Mouse (Mus musculus): Measurements from ENCODE around the gene Pcx. TPM values are rescaled to one million over a fixed set of nuclear protein-coding genes. Genes with fewer than 3 reads are reported as not detected.

Gene Pcx
- polyA plus RNA-seq, 1 experiment from 2014 or later: 23.5 TPM

GRCm38 (mm10) chr19:4618183-4618582 is 107.9 kb downstream of the Pcx start:
- H3K4me2 ChIP-seq (replicated peaks): no peak overlapping the region
- H3K27ac ChIP-seq: no peak overlapping the region
- WGBS: 33% methylated on average over 18 of the region's 18 CpGs
- H3K9ac ChIP-seq: no peak overlapping the region
- H3K9me3 ChIP-seq: no peaks in the 10 kb centered on the region
- H3K4me1 ChIP-seq: peaks cover 25% of the 10 kb centered on the region
- no peak overlapping the region for H3K4me3 ChIP-seq
- ATAC-seq (ENCODE audit: low FRiP score, low read depth): no peak
- H3K36me3 ChIP-seq: peaks cover 41% of the 10 kb centered on the region
- no peaks in the 10 kb centered on the region; the same call in 1 of the 2 replicates for H3K27me3 ChIP-seq (replicated peaks)

GRCm38 (mm10) chr19:4619461-4619860 is 109.2 kb downstream of the Pcx start:
- Histone ChIP-seq H3K36me3 (peaks cover 41% of the 10 kb centered on the region), H3K27ac (no peak overlapping the region), H3K9ac (no peak overlapping the region), H3K4me2 (replicated peaks) (no peak overlapping the region), H3K9me3 (no peaks in the 10 kb centered on the region), H3K4me1 (peaks cover 17% of the 10 kb centered on the region), H3K27me3 (replicated peaks) (no peaks in the 10 kb centered on the region; the same call in 1 of the 2 replicates), H3K4me3 (no peak overlapping the region)
- 83% methylated on average over 10 of the region's 10 CpGs for WGBS
- no peak for ATAC-seq (ENCODE audit: low FRiP score, low read depth)

- no peaks in the 10 kb centered on the region for H3K9me3 ChIP-seq
- no peak for ATAC-seq (ENCODE audit: low FRiP score, low read depth)
- 92% methylated on average over 7 of the region's 7 CpGs for WGBS
- no peak overlapping the region for H3K4me3 ChIP-seq
- no peaks in the 10 kb centered on the region; the same call in 1 of the 2 replicates for H3K27me3 ChIP-seq (replicated peaks)
- peaks cover 41% of the 10 kb centered on the region for H3K36me3 ChIP-seq
- H3K9ac ChIP-seq: no peak overlapping the region
- H3K4me1 ChIP-seq: peaks cover 21% of the 10 kb centered on the region
- H3K4me2 ChIP-seq (replicated peaks): no peak overlapping the region
- no peak overlapping the region for H3K27ac ChIP-seq
These were observed 110.4 kb downstream of the Pcx start for GRCm38 (mm10) chr19:4620721-4621120.

- 75% methylated on average over 5 of the region's 5 CpGs for WGBS
- H3K9me3 ChIP-seq: no peaks in the 10 kb centered on the region
- H3K27me3 ChIP-seq (replicated peaks): no peaks in the 10 kb centered on the region
- H3K9ac ChIP-seq: no peak overlapping the region
- peaks cover 20% of the 10 kb centered on the region for H3K4me1 ChIP-seq
- H3K4me3 ChIP-seq: no peak overlapping the region
- no peak overlapping the region for H3K27ac ChIP-seq
- no peak overlapping the region for H3K4me2 ChIP-seq (replicated peaks)
- H3K36me3 ChIP-seq: peaks cover 41% of the 10 kb centered on the region
- no peak for ATAC-seq (ENCODE audit: low FRiP score, low read depth)
These were observed 112.5 kb downstream of the Pcx start for GRCm38 (mm10) chr19:4622780-4623179.

- Histone ChIP-seq H3K4me3 (no peak overlapping the region), H3K27ac (no peak overlapping the region), H3K4me1 (peaks cover 20% of the 10 kb centered on the region), H3K9me3 (no peaks in the 10 kb centered on the region), H3K4me2 (replicated peaks) (no peak overlapping the region), H3K27me3 (replicated peaks) (no peaks in the 10 kb centered on the region), H3K9ac (no peak overlapping the region), H3K36me3 (peaks cover 41% of the 10 kb centered on the region)
- ATAC-seq (ENCODE audit: low FRiP score, low read depth): no peak
- 92% methylated on average over 9 of the region's 9 CpGs for WGBS
These were observed 113.1 kb downstream of the Pcx start for GRCm38 (mm10) chr19:4623419-4623818.

- no peaks in the 10 kb centered on the region for H3K9me3 ChIP-seq
- peaks cover 41% of the 10 kb centered on the region for H3K36me3 ChIP-seq
- WGBS: 93% methylated on average over 12 of the region's 12 CpGs
- no peak overlapping the region for H3K27ac ChIP-seq
- H3K9ac ChIP-seq: no peak overlapping the region
- no peak for ATAC-seq (ENCODE audit: low FRiP score, low read depth)
- H3K27me3 ChIP-seq (replicated peaks): no peaks in the 10 kb centered on the region
- no peak overlapping the region for H3K4me2 ChIP-seq (replicated peaks)
- peaks cover 20% of the 10 kb centered on the region for H3K4me1 ChIP-seq
- H3K4me3 ChIP-seq: no peak overlapping the region
These were observed 113.7 kb downstream of the Pcx start for GRCm38 (mm10) chr19:4624006-4624405.

- 36% methylated on average over 4 of the region's 4 CpGs for WGBS
- H3K4me3 ChIP-seq: peak overlapping the region; percentile 82
- no peaks in the 10 kb centered on the region for H3K9me3 ChIP-seq
- H3K9ac ChIP-seq: peak overlapping the region; percentile 89
- no peak for ATAC-seq (ENCODE audit: low FRiP score, low read depth)
- H3K4me2 ChIP-seq (replicated peaks): peak overlapping the region; percentile 80
- H3K4me1 ChIP-seq: peaks cover 20% of the 10 kb centered on the region
- H3K36me3 ChIP-seq: peaks cover 41% of the 10 kb centered on the region
- 0 out of 2 replicates have a peak overlapping the region, but pooled peaks have one; percentile 3 for H3K27ac ChIP-seq
- no peaks in the 10 kb centered on the region for H3K27me3 ChIP-seq (replicated peaks)
These were observed 114.3 kb downstream of the Pcx start for GRCm38 (mm10) chr19:4624406-4625178.

GRCm38 (mm10) chr19:4625179-4625828 is 115.0 kb downstream of the Pcx start, which contains the start of gene Rce1:
Gene Rce1 (minus strand): TSS chr19:4625641.
- Histone ChIP-seq H3K9me3 (no peaks in the 10 kb centered on the region), H3K4me1 (peaks cover 20% of the 10 kb centered on the region), H3K4me3 (peak within 1 kb of the TSS; percentile 82), H3K27ac (peak within 1 kb of the TSS; percentile 59; the same call in 1 of the 2 replicates), H3K9ac (peak within 1 kb of the TSS; percentile 89), H3K4me2 (replicated peaks) (peak within 1 kb of the TSS; percentile 80), H3K27me3 (replicated peaks) (no peaks in the 10 kb centered on the region), H3K36me3 (peaks cover 37% of the 10 kb centered on the region)
- ATAC-seq (ENCODE audit: low FRiP score, low read depth): peak; percentile 85
- WGBS: under 1% methylated on average over 64 of the region's 64 CpGs

GRCm38 (mm10) chr19:4625829-4626535 is 115.7 kb downstream of the Pcx start:
- Histone ChIP-seq H3K4me3 (peak overlapping the region; percentile 82), H3K27me3 (replicated peaks) (no peaks in the 10 kb centered on the region), H3K36me3 (peaks cover 30% of the 10 kb centered on the region), H3K9ac (peak overlapping the region; percentile 89), H3K27ac (0 out of 2 replicates have a peak overlapping the region, but pooled peaks have one; percentile 59), H3K9me3 (no peaks in the 10 kb centered on the region), H3K4me1 (peaks cover 20% of the 10 kb centered on the region), H3K4me2 (replicated peaks) (peak overlapping the region; percentile 80)
- peak; percentile 63 for ATAC-seq (ENCODE audit: low FRiP score, low read depth)
- 2% methylated on average over 35 of the region's 35 CpGs for WGBS

GRCm38 (mm10) chr19:4628819-4629218 is 118.5 kb downstream of the Pcx start:
- ATAC-seq (ENCODE audit: low FRiP score, low read depth): no peak

GRCm38 (mm10) chr19:4635986-4636385 is 125.7 kb downstream of the Pcx start:
- no peak overlapping the region for H3K9ac ChIP-seq
- ATAC-seq (ENCODE audit: low FRiP score, low read depth): no peak
- no peaks in the 10 kb centered on the region for H3K36me3 ChIP-seq
- no peak overlapping the region for H3K27ac ChIP-seq
- 61% methylated on average over 4 of the region's 4 CpGs for WGBS
- H3K27me3 ChIP-seq (replicated peaks): no peaks in the 10 kb centered on the region
- H3K4me2 ChIP-seq (replicated peaks): no peak overlapping the region
- no peaks in the 10 kb centered on the region for H3K9me3 ChIP-seq
- H3K4me1 ChIP-seq: no peaks in the 10 kb centered on the region
- no peak overlapping the region for H3K4me3 ChIP-seq

More at GRCm38 (mm10) chr19:4628819-4629218, 118.5 kb downstream of the Pcx start:
- Histone ChIP-seq H3K27me3 (replicated peaks) (no peaks in the 10 kb centered on the region), H3K4me3 (no peak overlapping the region), H3K9ac (no peak overlapping the region), H3K36me3 (peaks cover 1% of the 10 kb centered on the region), H3K9me3 (no peaks in the 10 kb centered on the region), H3K4me1 (peaks cover 20% of the 10 kb centered on the region), H3K4me2 (replicated peaks) (no peak overlapping the region), H3K27ac (no peak overlapping the region)
- 0% methylated on average over 1 of the region's 1 CpGs for WGBS

GRCm38 (mm10) chr19:4644271-4644670 is 134.0 kb downstream of the Pcx start:
- WGBS: 46% methylated on average over 10 of the region's 10 CpGs

More at GRCm38 (mm10) chr19:4644271-4644670, 134.0 kb downstream of the Pcx start:
- no peaks in the 10 kb centered on the region for H3K36me3 ChIP-seq
- no peak overlapping the region for H3K4me3 ChIP-seq
- ATAC-seq (ENCODE audit: low FRiP score, low read depth): no peak
- H3K9me3 ChIP-seq: no peaks in the 10 kb centered on the region
- H3K9ac ChIP-seq: no peak overlapping the region
- H3K27ac ChIP-seq: no peak overlapping the region
- H3K4me1 ChIP-seq: no peaks in the 10 kb centered on the region
- no peaks in the 10 kb centered on the region for H3K27me3 ChIP-seq (replicated peaks)
- no peak overlapping the region for H3K4me2 ChIP-seq (replicated peaks)
